Mouse (Mus musculus): ENCODE measurements around the gene Unc13b. TPM values are rescaled to one million over a fixed set of nuclear protein-coding genes. Genes with fewer than 3 reads are reported as not detected.
"Not testable (repeated sequence)": the region's sequence is repeated elsewhere in the genome, so short reads cannot be mapped to it uniquely, and the experiment has no call there.

Gene Unc13b
- polyA plus RNA-seq, 1 experiment from 2014 or later, result 19.2 TPM

GRCm38 (mm10) chr4:43142610-43143009 is 83.9 kb downstream of the Unc13b start:
- no peak overlapping the region for H3K4me3 ChIP-seq
- H3K36me3 ChIP-seq, result no peaks in the 10 kb centered on the region
- no peaks in the 10 kb centered on the region for H3K9me3 ChIP-seq
- ATAC-seq (ENCODE audit: low FRiP score, low read depth), result no peak
- 90% methylated on average over 1 of the region's 1 CpGs for WGBS
- no peak overlapping the region for H3K27ac ChIP-seq (replicated peaks)
- no peak overlapping the region for H3K4me2 ChIP-seq
- H3K4me1 ChIP-seq (replicated peaks), result no peaks in the 10 kb centered on the region
- H3K27me3 ChIP-seq, result no peaks in the 10 kb centered on the region
- no peak overlapping the region for H3K9ac ChIP-seq

- WGBS, result 94% methylated on average over 4 of the region's 4 CpGs
- not testable (repeated sequence) for ATAC-seq (ENCODE audit: low FRiP score, low read depth); H3K27me3 ChIP-seq; H3K36me3 ChIP-seq; H3K4me1 ChIP-seq (replicated peaks); H3K27ac ChIP-seq (replicated peaks); H3K4me3 ChIP-seq; H3K9ac ChIP-seq; H3K4me2 ChIP-seq; H3K9me3 ChIP-seq
Measured at GRCm38 (mm10) chr4:43152413-43152812, 93.7 kb downstream of the Unc13b start.

GRCm38 (mm10) chr4:43160045-43160444 is 101.3 kb downstream of the Unc13b start:
- no peak for ATAC-seq (ENCODE audit: low FRiP score, low read depth)
- H3K4me1 ChIP-seq (replicated peaks), result no peaks in the 10 kb centered on the region; the same call in 1 of the 2 replicates
- H3K9me3 ChIP-seq, result no peaks in the 10 kb centered on the region
- no peak overlapping the region for H3K27ac ChIP-seq (replicated peaks)
- WGBS, result 61% methylated on average over 3 of the region's 3 CpGs
- no peaks in the 10 kb centered on the region for H3K27me3 ChIP-seq
- H3K4me2 ChIP-seq, result no peak overlapping the region
- no peaks in the 10 kb centered on the region for H3K36me3 ChIP-seq
- no peak overlapping the region for H3K9ac ChIP-seq
- no peak overlapping the region for H3K4me3 ChIP-seq

DNA sequence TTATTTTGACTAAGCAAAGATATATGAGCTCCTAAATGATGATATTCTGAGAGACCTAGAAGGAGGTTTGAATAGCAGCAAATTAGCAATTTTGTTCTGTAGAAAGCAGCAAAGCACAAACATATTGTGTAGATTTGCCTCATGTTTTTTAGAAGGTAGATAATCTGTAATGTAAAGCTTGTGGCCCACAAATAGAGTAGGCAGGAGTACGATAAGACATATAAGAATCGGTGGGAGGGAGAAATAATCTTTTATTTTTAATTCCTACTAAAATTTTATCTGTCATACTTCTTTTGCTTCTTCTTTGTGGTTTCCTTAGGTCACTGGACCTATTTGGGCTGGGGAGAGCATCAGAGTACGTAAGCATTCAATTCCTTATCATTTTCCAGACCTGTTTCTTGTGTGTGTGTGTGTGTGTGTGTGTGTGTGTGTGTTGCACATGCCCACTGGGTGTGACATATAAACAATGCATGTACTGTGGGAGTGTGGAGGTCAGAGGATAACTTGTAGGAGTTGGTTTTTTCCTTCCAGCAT is 102.4 kb downstream of the Unc13b start:
- Histone ChIP-seq H3K9ac (no peak overlapping the region), H3K4me1 (replicated peaks) (no peaks in the 10 kb centered on the region; the same call in 1 of the 2 replicates), H3K4me3 (no peak overlapping the region), H3K9me3 (no peaks in the 10 kb centered on the region), H3K27me3 (no peaks in the 10 kb centered on the region), H3K4me2 (no peak overlapping the region), H3K27ac (replicated peaks) (no peak overlapping the region), H3K36me3 (0 out of 2 replicates have a peak, but pooled peaks cover 4% of the 10 kb centered on the region)
- ATAC-seq (ENCODE audit: low FRiP score, low read depth), result no peak
- 95% methylated on average over 3 of the region's 3 CpGs for WGBS

DNA sequence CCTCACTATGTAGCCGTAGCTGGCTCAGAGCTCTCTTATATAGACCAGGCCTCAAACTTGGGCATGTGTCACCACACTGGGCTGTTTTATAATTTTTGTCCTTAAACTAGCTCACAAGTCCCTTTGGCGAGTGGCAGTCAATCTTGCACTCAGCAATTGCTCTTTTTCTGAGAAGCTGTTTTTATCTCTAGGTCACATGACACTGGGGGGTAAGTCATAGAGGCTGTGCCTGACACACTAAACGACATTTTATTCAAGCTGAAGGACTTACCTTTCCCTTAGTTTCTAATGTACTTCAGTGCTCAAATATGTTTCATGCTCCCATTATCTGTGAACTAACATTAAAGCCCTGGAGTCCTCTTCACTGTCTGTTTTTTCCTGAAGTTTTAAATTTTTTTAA is 104.5 kb downstream of the Unc13b start:
- ATAC-seq (ENCODE audit: low FRiP score, low read depth), result no peak

GRCm38 (mm10) chr4:43165403-43166005 is 106.8 kb downstream of the Unc13b start:
- H3K27me3 ChIP-seq, result no peaks in the 10 kb centered on the region
- H3K27ac ChIP-seq (replicated peaks), result no peak overlapping the region
- no peak overlapping the region for H3K4me2 ChIP-seq
- H3K4me1 ChIP-seq (replicated peaks), result no peaks in the 10 kb centered on the region
- WGBS, result 92% methylated on average over 12 of the region's 12 CpGs
- 0 out of 2 replicates have a peak, but pooled peaks cover 4% of the 10 kb centered on the region for H3K36me3 ChIP-seq
- H3K9me3 ChIP-seq, result no peaks in the 10 kb centered on the region
- no peak overlapping the region for H3K4me3 ChIP-seq
- no peak for ATAC-seq (ENCODE audit: low FRiP score, low read depth)
- H3K9ac ChIP-seq, result no peak overlapping the region

More for the DNA sequence above, 104.5 kb downstream of the Unc13b start:
- WGBS, result 77% methylated on average over 3 of the region's 3 CpGs
- no peak overlapping the region for H3K4me3 ChIP-seq
- H3K4me1 ChIP-seq (replicated peaks), result no peaks in the 10 kb centered on the region; the same call in 1 of the 2 replicates
- H3K36me3 ChIP-seq, result 0 out of 2 replicates have a peak, but pooled peaks cover 4% of the 10 kb centered on the region
- no peak overlapping the region for H3K27ac ChIP-seq (replicated peaks)
- no peak overlapping the region for H3K9ac ChIP-seq
- H3K9me3 ChIP-seq, result no peaks in the 10 kb centered on the region
- no peaks in the 10 kb centered on the region for H3K27me3 ChIP-seq
- no peak overlapping the region for H3K4me2 ChIP-seq

- WGBS, result 94% methylated on average over 3 of the region's 3 CpGs
- ATAC-seq (ENCODE audit: low FRiP score, low read depth), result no peak
Measured at GRCm38 (mm10) chr4:43170028-43170427, 111.3 kb downstream of the Unc13b start.

DNA sequence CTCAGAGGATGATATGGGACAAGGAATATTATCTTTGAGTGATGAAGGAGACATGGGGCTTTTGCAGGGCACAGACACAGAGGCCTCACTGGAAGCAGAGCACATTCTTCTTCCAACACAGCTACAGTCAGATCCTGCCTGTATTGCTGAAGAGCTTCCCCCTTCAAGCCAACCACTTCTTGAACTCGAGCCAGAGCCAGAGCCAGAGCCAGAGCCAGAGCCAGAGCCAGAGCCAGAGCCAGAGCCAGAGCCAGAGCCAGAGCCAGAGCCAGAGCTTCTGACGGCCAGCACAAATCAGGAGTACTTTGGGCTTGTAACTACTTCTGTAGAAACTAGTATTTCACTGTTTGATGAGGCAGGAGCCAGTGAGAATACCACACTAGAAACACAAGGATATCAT is 118.4 kb downstream of the Unc13b start:
- Histone ChIP-seq H3K9ac (no peak overlapping the region), H3K4me2 (no peak overlapping the region), H3K4me1 (replicated peaks) (no peaks in the 10 kb centered on the region), H3K4me3 (no peak overlapping the region), H3K9me3 (no peaks in the 10 kb centered on the region), H3K36me3 (0 out of 2 replicates have a peak, but pooled peaks cover 9% of the 10 kb centered on the region), H3K27me3 (no peaks in the 10 kb centered on the region), H3K27ac (replicated peaks) (no peak overlapping the region)
- WGBS, result 95% methylated on average over 2 of the region's 2 CpGs
- no peak for ATAC-seq (ENCODE audit: low FRiP score, low read depth)

More at GRCm38 (mm10) chr4:43170028-43170427, 111.3 kb downstream of the Unc13b start:
- no peaks in the 10 kb centered on the region for H3K4me1 ChIP-seq (replicated peaks)
- no peak overlapping the region for H3K4me2 ChIP-seq
- no peak overlapping the region for H3K4me3 ChIP-seq
- H3K9ac ChIP-seq, result no peak overlapping the region
- H3K36me3 ChIP-seq, result 0 out of 2 replicates have a peak, but pooled peaks cover 4% of the 10 kb centered on the region
- H3K27ac ChIP-seq (replicated peaks), result no peak overlapping the region
- no peaks in the 10 kb centered on the region for H3K9me3 ChIP-seq
- no peaks in the 10 kb centered on the region for H3K27me3 ChIP-seq

- no peak overlapping the region for H3K4me3 ChIP-seq
- ATAC-seq (ENCODE audit: low FRiP score, low read depth), result no peak
- H3K4me1 ChIP-seq (replicated peaks), result no peaks in the 10 kb centered on the region
- H3K36me3 ChIP-seq, result 0 out of 2 replicates have a peak, but pooled peaks cover 9% of the 10 kb centered on the region
- no peak overlapping the region for H3K27ac ChIP-seq (replicated peaks)
- no peak overlapping the region for H3K4me2 ChIP-seq
- no peaks in the 10 kb centered on the region for H3K27me3 ChIP-seq
- no peak overlapping the region for H3K9ac ChIP-seq
- WGBS, result 89% methylated on average over 8 of the region's 8 CpGs
- H3K9me3 ChIP-seq, result no peaks in the 10 kb centered on the region
Measured at GRCm38 (mm10) chr4:43182474-43183168, 123.9 kb downstream of the Unc13b start.

- H3K36me3 ChIP-seq, result no peaks in the 10 kb centered on the region
- H3K9ac ChIP-seq, result no peak overlapping the region
- 82% methylated on average over 2 of the region's 2 CpGs for whole genome bisulfite sequencing
- no peak overlapping the region for H3K4me3 ChIP-seq
- no peak overlapping the region for H3K4me2 ChIP-seq
- no peaks in the 10 kb centered on the region for H3K4me1 ChIP-seq (replicated peaks)
- no peak overlapping the region for H3K27ac ChIP-seq (replicated peaks)
- H3K27me3 ChIP-seq, result no peaks in the 10 kb centered on the region
- ATAC-seq (ENCODE audit: low FRiP score, low read depth), result no peak
- no peaks in the 10 kb centered on the region for H3K9me3 ChIP-seq
Measured at GRCm38 (mm10) chr4:43187439-43187838, 128.7 kb downstream of the Unc13b start.

GRCm38 (mm10) chr4:43189381-43189780 is 130.6 kb downstream of the Unc13b start:
- no peak overlapping the region for H3K4me3 ChIP-seq
- 95% methylated on average over 5 of the region's 5 CpGs for WGBS
- no peaks in the 10 kb centered on the region for H3K27me3 ChIP-seq
- no peaks in the 10 kb centered on the region for H3K9me3 ChIP-seq
- H3K4me1 ChIP-seq (replicated peaks), result no peaks in the 10 kb centered on the region
- H3K27ac ChIP-seq (replicated peaks), result no peak overlapping the region
- no peak for ATAC-seq (ENCODE audit: low FRiP score, low read depth)
- no peak overlapping the region for H3K4me2 ChIP-seq
- no peak overlapping the region for H3K9ac ChIP-seq
- no peaks in the 10 kb centered on the region for H3K36me3 ChIP-seq

- WGBS, result 78% methylated on average over 2 of the region's 2 CpGs
- H3K36me3 ChIP-seq, result 0 out of 2 replicates have a peak, but pooled peaks cover 2% of the 10 kb centered on the region
Measured at GRCm38 (mm10) chr4:43204946-43205345, 146.2 kb downstream of the Unc13b start.

More at GRCm38 (mm10) chr4:43204946-43205345, 146.2 kb downstream of the Unc13b start:
- no peak for ATAC-seq (ENCODE audit: low FRiP score, low read depth)
- H3K27me3 ChIP-seq, result no peaks in the 10 kb centered on the region
- H3K27ac ChIP-seq (replicated peaks), result no peak overlapping the region
- no peaks in the 10 kb centered on the region for H3K9me3 ChIP-seq
- peaks cover 14% of the 10 kb centered on the region for H3K4me1 ChIP-seq (replicated peaks)
- H3K9ac ChIP-seq, result no peak overlapping the region
- H3K4me2 ChIP-seq, result no peak overlapping the region
- H3K4me3 ChIP-seq, result no peak overlapping the region

Data from hindbrain, embryonic 15.5 days (tissue).